Mouse (Mus musculus): ENCODE data around the gene Aym1.

- no peak for TF ChIP-seq CTCF (IDR thresholded peaks at IDR 0.05; ENCODE audit: low read depth, low read length)
- TF ChIP-seq GATA1 (IDR thresholded peaks at IDR 0.05; ENCODE audit: borderline replicate concordance, low read length), result no peak
- no peak for TF ChIP-seq POLR2AphosphoS5 (IDR thresholded peaks at IDR 0.05; ENCODE audit: insufficient replicate concordance, low read depth, low read length)
- no peak for TF ChIP-seq TAL1 (conservative IDR thresholded peaks at IDR 0.05; ENCODE audit: low read depth, low read length)
Measured at GRCm38 (mm10) chr5:113332899-113333298, 24.2 kb upstream of the Aym1 start.
